Mouse (Mus musculus): Measurements from ENCODE around the gene Ahdc1. TPM values are rescaled to one million over a fixed set of nuclear protein-coding genes. Genes with fewer than 3 reads are reported as not detected.
"Not testable (repeated sequence)": the region's sequence is repeated elsewhere in the genome, so short reads cannot be mapped to it uniquely, and the experiment has no call there.

The Ahdc1 gene
- polyA plus RNA-seq, 1 experiment from 2014 or later = 12.9 TPM

GRCm38 (mm10) chr4:132983664-132984512 lies 27.2 kb upstream of the Ahdc1 start:
- Histone ChIP-seq H3K4me3 (replicated peaks; ENCODE audit: low read length) (no peak overlapping the region), H3K4me2 (replicated peaks) (no peak overlapping the region), H3K4me1 (replicated peaks; ENCODE audit: control insufficient read depth, insufficient read depth, low read length) (no peaks in the 10 kb centered on the region; the same call in 1 of the 2 replicates), H3K36me3 (replicated peaks; ENCODE audit: control insufficient read depth, insufficient read depth) (no peaks in the 10 kb centered on the region), H3K27ac (peak overlapping the region; percentile 74), H3K27me3 (ENCODE audit: control insufficient read depth, insufficient read depth, low read length) (no peaks in the 10 kb centered on the region), H3K9ac (no peak overlapping the region), H3K9me3 (ENCODE audit: control insufficient read depth, low read length) (no peaks in the 10 kb centered on the region)
- no peak for ATAC-seq (ENCODE audit: low FRiP score)
- peak; percentile 61 for DNase-seq (ENCODE audit: low spot score)
- 46% methylated on average over 7 of the region's 7 CpGs for WGBS

DNA sequence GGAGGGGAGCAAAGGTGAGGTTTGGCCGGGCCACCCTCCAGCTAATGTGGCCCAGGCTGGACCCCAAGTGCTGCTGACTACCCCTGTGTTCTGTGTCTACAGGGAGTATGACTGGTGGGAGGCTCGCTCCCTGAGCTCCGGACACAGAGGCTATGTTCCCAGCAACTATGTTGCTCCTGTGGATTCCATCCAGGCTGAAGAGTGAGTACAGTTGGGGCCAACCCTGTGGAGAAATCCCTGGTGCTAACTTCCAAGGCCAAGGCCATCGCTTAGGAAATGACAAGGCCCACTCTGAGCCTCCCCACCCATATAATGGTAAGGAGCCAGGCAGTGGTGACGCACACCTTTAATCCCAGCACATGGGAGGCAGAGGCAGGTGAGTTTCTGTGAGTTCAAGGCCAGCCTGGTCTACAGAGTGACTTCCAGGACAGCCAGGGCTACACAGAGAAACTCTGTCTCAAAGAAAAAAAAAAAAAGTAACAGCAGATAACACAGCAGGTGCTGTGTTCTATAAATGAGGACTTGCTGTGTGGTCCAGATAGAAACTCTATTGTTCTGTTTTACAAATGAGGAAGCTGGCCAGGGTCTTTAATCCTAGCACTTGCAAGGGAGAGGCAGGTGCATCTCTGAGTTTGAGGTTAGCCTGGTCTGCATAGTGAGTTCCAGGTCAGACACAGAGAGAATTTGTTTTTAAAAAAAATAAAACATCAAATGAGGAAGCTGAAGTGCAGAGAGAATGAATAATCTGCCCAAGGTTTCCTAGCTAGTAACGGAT lies 22.3 kb upstream of the Ahdc1 start:
- Histone ChIP-seq H3K4me3 (replicated peaks; ENCODE audit: low read length) (no peak overlapping the region), H3K36me3 (replicated peaks; ENCODE audit: control insufficient read depth, insufficient read depth) (no peaks in the 10 kb centered on the region), H3K9ac (no peak overlapping the region), H3K4me2 (replicated peaks) (no peak overlapping the region), H3K27ac (no peak overlapping the region), H3K4me1 (replicated peaks; ENCODE audit: control insufficient read depth, insufficient read depth, low read length) (no peaks in the 10 kb centered on the region; the same call in 1 of the 2 replicates), H3K9me3 (ENCODE audit: control insufficient read depth, low read length) (no peaks in the 10 kb centered on the region), H3K27me3 (ENCODE audit: control insufficient read depth, insufficient read depth, low read length) (no peaks in the 10 kb centered on the region)
- ATAC-seq (ENCODE audit: low FRiP score) (no peak), DNase-seq (ENCODE audit: low spot score) (no peak)
- WGBS = 86% methylated on average over 6 of the region's 6 CpGs

DNA sequence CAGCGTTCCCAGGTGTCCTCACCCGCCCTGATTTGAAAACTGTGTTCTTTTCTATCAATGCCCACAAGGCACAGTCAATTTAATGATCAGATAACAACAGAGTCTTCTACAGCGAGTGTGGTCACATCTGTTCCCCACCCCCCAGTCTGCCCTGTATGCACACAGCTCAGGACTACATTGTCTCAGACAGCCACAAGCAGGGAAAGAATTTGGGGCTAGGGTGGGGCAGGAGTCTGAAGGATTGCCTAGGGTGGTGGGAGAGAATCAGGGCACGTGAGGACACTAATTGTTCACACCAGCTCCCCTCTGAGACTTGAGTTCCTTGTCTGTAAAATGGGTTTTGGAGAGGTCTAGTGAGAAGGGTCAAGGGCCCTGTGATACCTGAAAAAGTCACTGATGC lies 17.5 kb upstream of the Ahdc1 start:
- H3K4me2 ChIP-seq (replicated peaks) = no peak overlapping the region
- WGBS = 72% methylated on average over 4 of the region's 4 CpGs
- no peaks in the 10 kb centered on the region for H3K36me3 ChIP-seq (replicated peaks; ENCODE audit: control insufficient read depth, insufficient read depth)
- no peaks in the 10 kb centered on the region for H3K27me3 ChIP-seq (ENCODE audit: control insufficient read depth, insufficient read depth, low read length)
- no peak overlapping the region for H3K27ac ChIP-seq
- DNase-seq (ENCODE audit: low spot score) = no peak
- H3K9ac ChIP-seq = no peak overlapping the region
- ATAC-seq (ENCODE audit: low FRiP score) = no peak
- H3K4me3 ChIP-seq (replicated peaks; ENCODE audit: low read length) = no peak overlapping the region
- no peaks in the 10 kb centered on the region for H3K9me3 ChIP-seq (ENCODE audit: control insufficient read depth, low read length)
- no peaks in the 10 kb centered on the region for H3K4me1 ChIP-seq (replicated peaks; ENCODE audit: control insufficient read depth, insufficient read depth, low read length)

DNA sequence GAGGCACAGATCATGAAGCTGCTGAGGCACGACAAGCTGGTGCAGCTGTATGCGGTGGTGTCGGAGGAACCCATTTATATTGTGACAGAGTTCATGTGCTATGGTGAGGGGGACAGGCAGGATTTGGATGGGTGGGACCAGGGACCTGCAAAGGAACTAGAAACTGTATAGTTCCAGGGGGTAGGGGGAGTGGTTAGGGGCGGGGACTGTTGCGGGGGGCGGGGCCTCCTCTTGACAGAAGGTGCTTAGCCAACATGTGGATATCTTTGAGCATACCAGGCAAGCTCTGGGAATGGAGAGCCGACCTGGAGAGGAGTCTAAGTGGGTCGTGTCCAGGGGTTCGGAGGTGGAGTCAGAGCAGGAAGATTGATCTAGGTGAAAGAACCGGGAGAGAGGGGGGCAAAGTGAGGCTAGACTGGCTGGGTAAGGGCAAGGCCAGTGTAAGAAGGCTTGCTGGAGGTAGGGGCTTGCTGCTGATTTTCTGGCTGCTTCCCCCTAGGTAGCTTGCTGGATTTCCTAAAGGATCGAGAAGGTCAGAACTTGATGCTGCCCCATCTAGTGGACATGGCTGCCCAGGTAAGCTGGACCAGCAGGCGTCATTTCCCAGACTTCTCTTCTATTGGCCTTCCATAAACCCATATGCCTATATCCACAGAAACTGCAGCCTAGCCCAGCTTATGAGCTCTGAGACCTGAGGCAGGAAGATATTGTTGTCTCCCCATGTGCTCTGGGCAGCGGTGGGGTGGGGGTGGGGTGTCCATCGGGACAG lies 13.4 kb upstream of the Ahdc1 start:
- Histone ChIP-seq H3K36me3 (replicated peaks; ENCODE audit: control insufficient read depth, insufficient read depth) (no peaks in the 10 kb centered on the region), H3K4me2 (replicated peaks) (no peak overlapping the region), H3K27ac (no peak overlapping the region), H3K9me3 (ENCODE audit: control insufficient read depth, low read length) (no peaks in the 10 kb centered on the region), H3K9ac (no peak overlapping the region), H3K4me1 (replicated peaks; ENCODE audit: control insufficient read depth, insufficient read depth, low read length) (no peaks in the 10 kb centered on the region), H3K27me3 (ENCODE audit: control insufficient read depth, insufficient read depth, low read length) (no peaks in the 10 kb centered on the region), H3K4me3 (replicated peaks; ENCODE audit: low read length) (no peak overlapping the region)
- ATAC-seq (ENCODE audit: low FRiP score) (no peak), DNase-seq (ENCODE audit: low spot score) (no peak)
- 46% methylated on average over 14 of the region's 14 CpGs for WGBS

- Histone ChIP-seq H3K36me3 (replicated peaks; ENCODE audit: control insufficient read depth, insufficient read depth) (no peaks in the 10 kb centered on the region), H3K27ac (peak overlapping the region; percentile 28), H3K4me3 (replicated peaks; ENCODE audit: low read length) (no peak overlapping the region), H3K9me3 (ENCODE audit: control insufficient read depth, low read length) (no peaks in the 10 kb centered on the region), H3K27me3 (ENCODE audit: control insufficient read depth, insufficient read depth, low read length) (no peaks in the 10 kb centered on the region), H3K9ac (no peak overlapping the region), H3K4me1 (replicated peaks; ENCODE audit: control insufficient read depth, insufficient read depth, low read length) (peaks cover 7% of the 10 kb centered on the region; the same call in 1 of the 2 replicates), H3K4me2 (replicated peaks) (no peak overlapping the region)
- DNase-seq (ENCODE audit: low spot score) (peak; percentile 64), ATAC-seq (ENCODE audit: low FRiP score) (no peak)
- WGBS = 24% methylated on average over 10 of the region's 10 CpGs
These were observed 8.2 kb upstream of the Ahdc1 start for GRCm38 (mm10) chr4:133002896-133003295.

DNA sequence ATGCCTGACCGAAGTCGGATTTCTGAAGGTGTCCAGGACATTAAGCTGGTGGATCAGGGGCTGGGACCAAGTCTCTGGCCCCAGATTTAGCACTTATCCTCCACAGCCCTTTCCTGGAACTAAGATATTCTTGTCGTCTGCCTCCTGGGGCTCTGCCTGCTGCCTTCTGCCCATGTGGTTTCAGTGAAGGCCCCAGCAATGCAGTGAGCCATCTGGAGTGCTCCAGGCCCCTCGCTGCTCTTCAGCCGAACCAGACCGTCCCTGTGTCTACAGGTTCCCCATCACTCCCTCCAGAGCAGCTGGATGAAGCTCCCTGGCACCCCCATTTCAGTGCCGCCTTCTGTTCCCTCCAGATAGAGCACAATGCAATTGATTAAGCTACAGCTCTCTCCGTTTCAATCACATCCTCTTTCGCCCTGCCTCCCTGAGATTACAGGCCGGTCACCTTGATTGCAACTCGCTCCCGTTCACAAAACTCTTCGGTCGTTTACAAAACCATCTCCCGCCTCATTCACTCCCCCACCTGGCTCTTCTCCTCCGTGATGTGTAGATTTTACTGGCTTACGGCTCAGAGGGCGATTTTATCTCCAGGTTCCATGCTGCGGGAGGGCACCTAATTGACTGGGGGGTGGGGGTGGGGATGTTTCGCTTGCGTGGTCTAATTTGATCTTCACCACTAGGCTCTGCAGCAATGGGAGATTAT lies 7.6 kb upstream of the Ahdc1 start:
- Histone ChIP-seq H3K9ac (0 out of 2 replicates have a peak overlapping the region, but pooled peaks have one; percentile 17), H3K4me3 (replicated peaks; ENCODE audit: low read length) (no peak overlapping the region), H3K9me3 (ENCODE audit: control insufficient read depth, low read length) (no peaks in the 10 kb centered on the region), H3K27me3 (ENCODE audit: control insufficient read depth, insufficient read depth, low read length) (no peaks in the 10 kb centered on the region), H3K36me3 (replicated peaks; ENCODE audit: control insufficient read depth, insufficient read depth) (no peaks in the 10 kb centered on the region), H3K27ac (peak overlapping the region; percentile 28), H3K4me2 (replicated peaks) (no peak overlapping the region), H3K4me1 (replicated peaks; ENCODE audit: control insufficient read depth, insufficient read depth, low read length) (peaks cover 7% of the 10 kb centered on the region; the same call in 1 of the 2 replicates)
- DNase-seq (ENCODE audit: low spot score) = no peak
- 37% methylated on average over 21 of the region's 21 CpGs for WGBS
- no peak for ATAC-seq (ENCODE audit: low FRiP score)

- DNase-seq (ENCODE audit: low spot score) = peak; percentile 92
- ATAC-seq (ENCODE audit: low FRiP score) = peak; percentile 46; the same call in 1 of the 2 replicates
These were observed 5.8 kb upstream of the Ahdc1 start for GRCm38 (mm10) chr4:133005233-133005632.

GRCm38 (mm10) chr4:133005885-133006451 lies 5.1 kb upstream of the Ahdc1 start:
- not testable (repeated sequence) for H3K9me3 ChIP-seq (ENCODE audit: control insufficient read depth, low read length); H3K4me1 ChIP-seq (replicated peaks; ENCODE audit: control insufficient read depth, insufficient read depth, low read length); DNase-seq (ENCODE audit: low spot score); H3K36me3 ChIP-seq (replicated peaks; ENCODE audit: control insufficient read depth, insufficient read depth); H3K4me2 ChIP-seq (replicated peaks); H3K27ac ChIP-seq; H3K9ac ChIP-seq; H3K4me3 ChIP-seq (replicated peaks; ENCODE audit: low read length); ATAC-seq (ENCODE audit: low FRiP score)
- H3K27me3 ChIP-seq (ENCODE audit: control insufficient read depth, insufficient read depth, low read length) = peaks cover 16% of the 10 kb centered on the region
- 63% methylated on average over 6 of the region's 6 CpGs for WGBS

More at GRCm38 (mm10) chr4:133005233-133005632, 5.8 kb upstream of the Ahdc1 start:
- WGBS = 10% methylated on average over 3 of the region's 3 CpGs
- Histone ChIP-seq H3K4me1 (replicated peaks; ENCODE audit: control insufficient read depth, insufficient read depth, low read length) (peaks cover 7% of the 10 kb centered on the region; the same call in 1 of the 2 replicates), H3K9ac (no peak overlapping the region), H3K36me3 (replicated peaks; ENCODE audit: control insufficient read depth, insufficient read depth) (no peaks in the 10 kb centered on the region), H3K9me3 (ENCODE audit: control insufficient read depth, low read length) (no peaks in the 10 kb centered on the region), H3K4me3 (replicated peaks; ENCODE audit: low read length) (no peak overlapping the region), H3K27ac (no peak overlapping the region), H3K27me3 (ENCODE audit: control insufficient read depth, insufficient read depth, low read length) (peaks cover 10% of the 10 kb centered on the region), H3K4me2 (replicated peaks) (no peak overlapping the region)
